Mouse (Mus musculus) hindbrain, embryonic 15.5 days (tissue): Measurements from ENCODE around the gene Baz1a. TPM values are rescaled to one million over a fixed set of nuclear protein-coding genes. Genes with fewer than 3 reads are reported as not detected.

Source experiments
- ATAC-seq: fragments of 200-750 bp; cut with Nextera tagmentation; 2 replicates; pipeline ENCODE4 v1.8.0; 2017; ENCODE audit warnings: low read depth, moderate number of reproducible peaks, moderate TSS enrichment; ENCODE audit not compliant: low FRiP score
- H3K27ac ChIP-seq: fragments of 300-500 bp; sonication (generic); replicated peaks from 2 replicates; pipeline ENCODE4 v1.5.1; 2015; ENCODE audit warnings: mild to moderate bottlenecking, inconsistent platforms
- H3K27me3 ChIP-seq: fragments of 300-500 bp; sonication (generic); 2 replicates; pipeline ENCODE4 v1.6.1; 2015; ENCODE audit warnings: control low read depth, inconsistent platforms
- H3K36me3 ChIP-seq: fragments of 300-500 bp; sonication (generic); 2 replicates; pipeline ENCODE4 v1.6.1; 2015; ENCODE audit warnings: control low read depth, inconsistent platforms
- H3K4me1 ChIP-seq: fragments of 300-500 bp; sonication (generic); replicated peaks from 2 replicates; pipeline ENCODE4 v1.6.1; 2015; ENCODE audit warnings: control low read depth, inconsistent platforms
- H3K4me2 ChIP-seq: fragments of 300-500 bp; sonication (generic); 2 replicates; pipeline ENCODE4 v1.6.1; 2015; ENCODE audit warnings: moderate library complexity, mild to moderate bottlenecking, inconsistent platforms
- H3K4me3 ChIP-seq: fragments of 300-500 bp; sonication (generic); 2 replicates; pipeline ENCODE4 v1.5.1; 2015; ENCODE audit warnings: mild to moderate bottlenecking, inconsistent platforms
- H3K9ac ChIP-seq: fragments of 300-500 bp; sonication (generic); 2 replicates; pipeline ENCODE4 v1.6.1; 2015; ENCODE audit warnings: inconsistent platforms
- H3K9me3 ChIP-seq: fragments of 300-500 bp; sonication (generic); 2 replicates; pipeline ENCODE4 v1.6.1; 2016; ENCODE audit warnings: control low read depth, inconsistent platforms
- WGBS: fragments of 180-500 bp; shearing (Covaris S2); methylation state at CpG from one replicate; pipeline ENCODE4 v1.1.7; 2015; 5-methylcytosine and 5-hydroxymethylcytosine counted together
- polyA plus RNA-seq: library from polyadenylated mRNA; unstranded; fragments of >200 nt; fragmentation: Nextera tagmentation; extraction: Ambion mirVana; gene quantifications from 2 replicates; pipeline ENCODE4 v1.2.1, GENCODE M21; 2015

The Baz1a gene
- polyA plus RNA-seq, result 7.0 and 7.1 TPM in 2 replicates

DNA sequence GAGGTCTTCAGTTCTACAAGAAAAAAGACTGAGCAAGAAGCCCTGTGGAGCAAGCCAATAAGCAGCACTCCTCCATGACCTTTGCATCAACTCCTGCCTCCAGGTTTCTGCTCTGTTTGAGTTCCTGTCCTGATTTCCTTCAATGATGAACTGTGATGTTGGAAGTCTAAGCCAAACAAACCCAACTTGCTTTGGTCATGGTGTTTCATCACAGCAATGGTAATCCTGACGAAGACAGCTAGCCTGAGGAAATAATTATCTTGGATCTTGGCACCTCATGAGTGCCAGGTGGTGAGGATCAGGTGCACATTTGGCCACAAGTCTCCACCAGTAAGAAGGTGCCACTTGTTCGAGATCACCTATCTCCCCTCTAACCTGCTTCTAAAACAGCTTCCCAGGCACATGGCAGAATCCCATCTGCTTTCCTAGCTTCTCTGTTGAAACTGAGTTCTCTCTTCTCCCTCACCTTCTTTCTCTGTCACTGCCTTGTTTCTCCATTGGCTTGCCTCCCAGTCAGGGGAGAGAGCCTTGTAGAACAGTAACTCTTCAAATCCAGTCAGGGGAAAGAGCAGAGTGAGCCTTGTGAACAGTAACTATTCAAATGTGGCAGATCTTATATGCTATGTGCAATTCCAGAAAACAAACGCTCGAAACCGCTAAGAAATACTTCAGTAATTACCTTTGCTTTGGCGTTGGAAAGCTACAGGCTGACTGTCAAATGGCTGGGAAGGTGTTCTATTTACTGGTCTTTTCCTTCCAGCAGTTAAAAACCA is at the start of gene Baz1a:
TSS of gene Baz1a (minus strand) at position 723 of the 773 bp plus-strand sequence.
- no peak within 1 kb of the TSS for H3K27ac ChIP-seq
- H3K4me3 ChIP-seq, result no peak within 1 kb of the TSS
- H3K36me3 ChIP-seq, result no peaks in the 10 kb centered on the region
- no peak for ATAC-seq
- no peaks in the 10 kb centered on the region for H3K9me3 ChIP-seq
- H3K4me2 ChIP-seq, result no peak within 1 kb of the TSS
- H3K27me3 ChIP-seq, result no peaks in the 10 kb centered on the region
- H3K4me1 ChIP-seq, result no peaks in the 10 kb centered on the region
- WGBS, result 89% methylated on average over 6 of the region's 6 CpGs
- H3K9ac ChIP-seq, result no peak within 1 kb of the TSS

GRCm38 (mm10) chr12:55062141-55062540 is 48.0 kb upstream of the Baz1a start:
- Histone ChIP-seq H3K27me3 (no peaks in the 10 kb centered on the region), H3K4me1 (no peaks in the 10 kb centered on the region), H3K36me3 (peaks cover 8% of the 10 kb centered on the region), H3K9ac (no peak overlapping the region), H3K4me3 (no peak overlapping the region), H3K4me2 (no peak overlapping the region), H3K27ac (no peak overlapping the region), H3K9me3 (no peaks in the 10 kb centered on the region)
- WGBS, result 97% methylated on average over 1 of the region's 1 CpGs
- no peak for ATAC-seq

DNA sequence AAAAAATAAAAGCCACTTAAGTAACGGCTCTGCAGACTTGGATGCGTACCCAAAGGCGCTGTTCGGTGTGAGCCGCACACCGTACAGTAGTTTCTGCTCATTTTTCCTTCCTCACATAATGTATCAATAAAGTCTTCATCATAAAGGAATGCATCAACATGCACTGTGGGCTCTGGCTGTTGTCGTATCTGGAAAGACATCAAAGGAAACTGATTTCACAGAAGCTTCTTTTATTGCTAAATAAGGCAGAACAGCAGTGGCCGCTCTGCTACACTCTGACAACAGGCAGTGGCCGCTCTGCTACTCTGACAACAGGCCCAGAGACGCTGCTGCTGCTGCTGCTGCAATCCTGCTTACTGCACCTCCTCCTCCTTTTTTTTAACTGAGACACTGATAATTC is 46.9 kb upstream of the Baz1a start:
- ATAC-seq, result no peak
- whole genome bisulfite sequencing, result 78% methylated on average over 10 of the region's 10 CpGs

DNA sequence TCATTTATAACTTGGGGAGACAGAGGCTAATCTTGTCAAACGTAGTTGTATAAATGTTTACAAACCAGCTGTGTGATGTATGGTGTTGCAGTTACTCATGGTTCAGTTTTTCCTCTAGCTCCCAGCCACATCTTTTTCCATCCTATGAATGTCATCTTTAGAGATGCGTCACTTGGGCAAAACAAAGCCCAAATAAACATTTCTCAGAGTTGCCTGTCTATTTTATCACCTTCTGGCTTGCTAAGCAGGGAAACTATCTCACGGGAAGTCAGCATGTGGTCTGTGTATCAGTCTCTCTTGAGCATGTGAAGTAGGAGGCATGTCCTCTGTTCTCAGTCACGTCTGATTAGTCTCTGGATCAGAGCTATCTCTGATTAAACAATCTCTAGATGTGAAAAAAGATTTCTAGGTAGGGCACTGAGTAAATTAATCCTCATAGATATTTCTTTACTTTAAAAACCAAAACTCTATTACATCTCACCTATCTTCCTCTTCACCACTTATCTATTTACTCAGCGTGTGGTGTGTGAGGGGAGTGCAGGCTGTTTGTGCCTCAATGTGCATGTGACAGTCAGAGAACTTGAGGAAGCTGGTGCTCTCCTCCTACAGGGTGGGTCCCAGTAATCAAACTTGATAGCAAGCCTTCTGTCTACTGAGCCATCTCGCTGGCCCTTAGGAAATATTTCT is 46.2 kb upstream of the Baz1a start:
- Histone ChIP-seq H3K27ac (no peak overlapping the region), H3K9ac (no peak overlapping the region), H3K4me2 (no peak overlapping the region), H3K36me3 (peaks cover 8% of the 10 kb centered on the region), H3K27me3 (no peaks in the 10 kb centered on the region), H3K9me3 (no peaks in the 10 kb centered on the region), H3K4me3 (no peak overlapping the region), H3K4me1 (no peaks in the 10 kb centered on the region)
- 89% methylated on average over 6 of the region's 6 CpGs for WGBS
- no peak for ATAC-seq

More for the DNA sequence above, 46.9 kb upstream of the Baz1a start:
- no peaks in the 10 kb centered on the region for H3K27me3 ChIP-seq
- peaks cover 8% of the 10 kb centered on the region for H3K36me3 ChIP-seq
- H3K4me3 ChIP-seq, result no peak overlapping the region
- H3K4me2 ChIP-seq, result no peak overlapping the region
- no peak overlapping the region for H3K27ac ChIP-seq
- H3K9me3 ChIP-seq, result no peaks in the 10 kb centered on the region
- no peak overlapping the region for H3K9ac ChIP-seq
- no peaks in the 10 kb centered on the region for H3K4me1 ChIP-seq

DNA sequence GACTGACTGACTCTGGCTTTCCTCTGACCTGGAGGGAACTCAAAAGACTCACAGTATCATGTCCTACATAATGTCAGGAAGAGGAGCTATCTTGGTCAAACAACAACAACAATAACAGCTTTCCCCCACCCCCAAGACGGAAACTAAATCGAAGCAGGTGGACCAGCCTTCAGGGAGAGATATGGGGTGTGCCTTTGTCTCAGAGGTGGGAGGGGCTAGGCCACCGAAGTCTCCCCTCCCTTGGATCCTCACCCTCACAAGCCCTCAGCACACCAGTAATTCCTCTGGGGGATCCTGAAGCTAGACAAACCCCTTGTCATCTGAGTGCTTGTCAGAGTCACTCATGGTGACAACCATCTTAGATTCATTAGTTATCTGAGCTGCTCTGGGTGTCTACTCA is 45.7 kb upstream of the Baz1a start:
- no peak overlapping the region for H3K27ac ChIP-seq

DNA sequence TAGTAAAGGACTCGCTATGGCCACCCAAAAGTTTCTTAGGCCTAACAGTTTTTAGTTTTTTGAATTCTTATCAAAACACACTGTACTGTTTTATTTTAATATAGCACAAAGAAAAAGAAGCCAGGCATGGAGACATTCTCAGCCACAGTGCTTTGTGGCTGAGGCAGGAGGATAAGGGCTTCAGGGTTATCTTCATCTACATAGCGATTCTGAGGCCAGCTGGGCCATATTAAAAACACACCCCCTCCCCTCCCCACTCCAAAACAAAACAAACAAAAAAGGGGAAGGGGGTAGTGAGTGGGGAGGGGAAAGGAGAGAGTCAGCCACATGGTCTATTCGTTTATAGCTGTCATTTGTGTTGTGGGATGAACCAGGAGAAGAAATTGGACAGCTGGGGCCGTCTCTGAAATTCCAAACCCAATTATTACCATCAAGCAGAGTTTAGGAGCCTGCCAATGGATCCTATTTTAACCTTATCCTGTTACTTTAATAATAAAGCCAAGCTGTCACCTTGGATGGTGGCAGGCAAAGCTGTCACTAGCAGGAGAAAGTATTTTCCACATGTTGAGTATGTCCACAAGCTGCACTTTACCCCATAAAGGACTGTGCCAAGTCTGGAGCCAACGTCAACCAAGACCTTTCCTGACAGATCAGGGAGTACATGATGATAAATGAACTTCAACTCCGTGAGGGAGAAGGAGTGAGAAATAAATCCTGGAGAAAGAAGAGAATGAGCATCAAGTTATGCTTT is 44.9 kb upstream of the Baz1a start:
- H3K9me3 ChIP-seq, result no peaks in the 10 kb centered on the region
- H3K9ac ChIP-seq, result no peak overlapping the region
- ATAC-seq, result no peak
- 71% methylated on average over 6 of the region's 6 CpGs for WGBS
- H3K27me3 ChIP-seq, result no peaks in the 10 kb centered on the region
- peaks cover 8% of the 10 kb centered on the region for H3K36me3 ChIP-seq
- H3K27ac ChIP-seq, result no peak overlapping the region
- H3K4me2 ChIP-seq, result no peak overlapping the region
- H3K4me3 ChIP-seq, result no peak overlapping the region
- no peaks in the 10 kb centered on the region for H3K4me1 ChIP-seq

More for the DNA sequence above, 45.7 kb upstream of the Baz1a start:
- WGBS, result 85% methylated on average over 3 of the region's 3 CpGs
- ATAC-seq, result no peak
- peaks cover 8% of the 10 kb centered on the region for H3K36me3 ChIP-seq
- no peaks in the 10 kb centered on the region for H3K27me3 ChIP-seq
- no peak overlapping the region for H3K4me2 ChIP-seq
- H3K4me1 ChIP-seq, result no peaks in the 10 kb centered on the region
- H3K4me3 ChIP-seq, result no peak overlapping the region
- H3K9me3 ChIP-seq, result no peaks in the 10 kb centered on the region
- no peak overlapping the region for H3K9ac ChIP-seq

- no peaks in the 10 kb centered on the region for H3K27me3 ChIP-seq
Measured at GRCm38 (mm10) chr12:55056703-55057102, 42.6 kb upstream of the Baz1a start.

GRCm38 (mm10) chr12:55054551-55055241 is 40.5 kb upstream of the Baz1a start:
- no peak overlapping the region for H3K4me2 ChIP-seq
- no peaks in the 10 kb centered on the region for H3K27me3 ChIP-seq
- H3K4me1 ChIP-seq, result no peaks in the 10 kb centered on the region
- H3K27ac ChIP-seq, result no peak overlapping the region
- no peaks in the 10 kb centered on the region for H3K9me3 ChIP-seq
- 91% methylated on average over 2 of the region's 2 CpGs for WGBS
- no peak overlapping the region for H3K4me3 ChIP-seq
- no peak for ATAC-seq
- H3K36me3 ChIP-seq, result peaks cover 8% of the 10 kb centered on the region
- H3K9ac ChIP-seq, result no peak overlapping the region

More at GRCm38 (mm10) chr12:55056703-55057102, 42.6 kb upstream of the Baz1a start:
- no peaks in the 10 kb centered on the region for H3K9me3 ChIP-seq
- no peak overlapping the region for H3K4me3 ChIP-seq
- no peaks in the 10 kb centered on the region for H3K4me1 ChIP-seq
- H3K27ac ChIP-seq, result no peak overlapping the region
- H3K9ac ChIP-seq, result no peak overlapping the region
- ATAC-seq, result no peak
- no peak overlapping the region for H3K4me2 ChIP-seq
- 89% methylated on average over 2 of the region's 2 CpGs for WGBS
- peaks cover 8% of the 10 kb centered on the region for H3K36me3 ChIP-seq

- no peaks in the 10 kb centered on the region for H3K27me3 ChIP-seq
- ATAC-seq, result no peak
- H3K4me1 ChIP-seq, result no peaks in the 10 kb centered on the region
- H3K27ac ChIP-seq, result no peak overlapping the region
- no peak overlapping the region for H3K4me2 ChIP-seq
- H3K9me3 ChIP-seq, result no peaks in the 10 kb centered on the region
- H3K4me3 ChIP-seq, result no peak overlapping the region
- no peaks in the 10 kb centered on the region for H3K36me3 ChIP-seq
- no peak overlapping the region for H3K9ac ChIP-seq
- 88% methylated on average over 7 of the region's 7 CpGs for WGBS
Measured at GRCm38 (mm10) chr12:55053267-55053666, 39.1 kb upstream of the Baz1a start.

DNA sequence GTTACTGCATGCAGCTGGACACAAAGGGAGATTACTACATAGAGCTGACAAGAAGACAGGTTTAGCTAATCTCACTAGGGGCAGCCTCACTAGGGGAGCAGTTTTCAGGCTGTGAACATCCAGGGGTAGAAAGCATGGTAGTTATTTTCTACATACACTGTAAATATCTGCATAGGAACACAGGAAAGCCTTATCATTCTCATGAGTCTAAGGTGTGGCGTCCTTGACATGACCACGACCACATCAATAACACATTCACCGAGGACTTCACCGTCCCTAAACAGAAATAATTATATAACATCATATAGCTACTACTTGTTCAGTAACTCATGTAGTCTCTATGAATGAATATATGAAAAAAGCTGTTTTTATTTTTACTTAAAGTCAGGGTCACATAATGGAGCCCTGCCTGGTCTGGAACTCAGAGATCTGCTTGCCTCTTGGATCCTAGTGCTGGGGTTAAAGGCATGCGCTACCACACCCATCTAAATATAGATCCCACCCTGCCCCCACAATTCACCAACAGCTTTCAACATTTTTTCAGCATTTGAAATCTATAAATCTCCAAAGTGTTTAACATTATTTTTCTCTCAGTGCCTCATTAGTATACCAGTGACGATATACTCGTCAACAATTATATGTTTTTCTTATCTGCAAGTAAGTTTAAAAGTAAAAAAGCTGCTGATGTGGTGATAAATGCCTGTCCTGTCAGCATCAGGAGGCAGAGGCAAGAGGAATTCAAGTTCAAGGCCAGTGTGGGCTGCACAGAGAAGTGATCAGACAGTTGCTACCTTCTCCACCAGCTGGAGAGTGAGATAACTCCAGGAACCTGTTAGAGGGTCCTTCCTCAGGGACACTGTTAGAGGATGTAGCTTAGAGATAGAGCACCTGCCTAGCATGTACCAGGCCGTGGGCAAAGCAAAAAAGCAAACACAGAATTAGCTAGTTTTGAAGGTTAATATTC is 37.3 kb upstream of the Baz1a start:
- Histone ChIP-seq H3K9ac (no peak overlapping the region), H3K27me3 (no peaks in the 10 kb centered on the region), H3K4me1 (no peaks in the 10 kb centered on the region), H3K36me3 (0 out of 2 replicates have a peak, but pooled peaks cover 4% of the 10 kb centered on the region), H3K4me2 (no peak overlapping the region), H3K9me3 (no peaks in the 10 kb centered on the region), H3K4me3 (no peak overlapping the region), H3K27ac (no peak overlapping the region)
- WGBS, result 95% methylated on average over 8 of the region's 8 CpGs
- ATAC-seq, result no peak
